In genomic region chr12:98280530-98280929, GRCm38 (mm10) we compare ENCODE assay signal across 9 mouse cellular contexts. TPM values are rescaled to one million over a fixed set of nuclear protein-coding genes. Genes with fewer than 3 reads are reported as not detected.
DNase-seq lines count a peak whose midpoint lies in the region; ATAC-seq and TF ChIP-seq lines count a peak whose summit lies in the region.
"Had no signal": no experiment of that assay in that cellular context is flagged by ENCODE, and none has a peak within 500 bp of the region (broad histone marks: within the 10 kb centered on the region; RNA-seq: fewer than 3 reads in every experiment).

No protein-coding gene starts in this region.

- no peaks in the 10 kb centered on the region for H3K9me3 ChIP-seq in forebrain, embryonic 14.5 days (replicated peaks; ENCODE audit: control insufficient read depth, low read length)
- H3K9me3 ChIP-seq: limb, embryonic 12.5 days had no signal

- peak; percentile 44 for DNase-seq in adrenal gland, adult 18-20 months (ENCODE audit: low spot score in 2 of 2)
- DNase-seq in adrenal gland, postnatal 4 days (ENCODE audit: low spot score in 2 of 2), result no peak
- DNase-seq in CD8-positive naive resting alpha-beta T cell, adult 2 months (ENCODE audit: low read depth in 2 of 2, low spot score in 2 of 2), result peak; percentile 46 to 64
- peak; percentile 71 for DNase-seq in cerebellum, adult 11 months
- peak; percentile 82 for DNase-seq in forebrain, embryonic 14.5 days (ENCODE audit: low spot score)
- DNase-seq in kidney, postnatal 14 days, result peak; percentile 57
- DNase-seq in lung, adult 2 months, result peak; percentile 44
- DNase-seq in right cerebral cortex, postnatal 10 days (ENCODE audit: low spot score in 2 of 2), result peak; percentile 75 to 85

- H3K4me3 ChIP-seq in forebrain, embryonic 14.5 days (ENCODE audit: low read depth, low read length), result no peak overlapping the region
- H3K4me3 ChIP-seq in lung, adult 2 months (replicated peaks; ENCODE audit: extremely low read depth, low read depth, low read length), result no peak overlapping the region
- H3K4me3 ChIP-seq: limb, embryonic 12.5 days had no signal

- WGBS in forebrain, embryonic 14.5 days, result 33% methylated on average over 5 of the region's 5 CpGs
- 25% methylated on average over 5 of the region's 5 CpGs for WGBS in lung, adult 2 months

- H3K4me2 ChIP-seq in forebrain, embryonic 14.5 days (ENCODE audit: low read length), result no peak overlapping the region
- H3K4me2 ChIP-seq: limb, embryonic 12.5 days had no signal

- no peak for TF ChIP-seq POLR2A in lung, adult 2 months (IDR thresholded peaks at IDR 0.05; ENCODE audit: borderline replicate concordance, extremely low read depth, low read depth, low read length)

- H3K27ac ChIP-seq in forebrain, embryonic 14.5 days (ENCODE audit: low read depth, low read length), result no peak overlapping the region
- H3K27ac ChIP-seq: limb, embryonic 12.5 days had no signal

- no peaks in the 10 kb centered on the region for H3K4me1 ChIP-seq in forebrain, embryonic 14.5 days (ENCODE audit: control insufficient read depth, insufficient read depth, low read length)
- H3K4me1 ChIP-seq in lung, adult 2 months (ENCODE audit: control insufficient read depth, insufficient read depth, low read length), result no peaks in the 10 kb centered on the region
- H3K4me1 ChIP-seq: limb, embryonic 12.5 days had no signal

- no peak overlapping the region for H3K9ac ChIP-seq in forebrain, embryonic 14.5 days (ENCODE audit: low read length)
- H3K9ac ChIP-seq: limb, embryonic 12.5 days had no signal

- no peaks in the 10 kb centered on the region for H3K36me3 ChIP-seq in forebrain, embryonic 14.5 days (ENCODE audit: control insufficient read depth, insufficient read depth, low read length)
- H3K36me3 ChIP-seq: limb, embryonic 12.5 days had no signal

- no peak for ATAC-seq in forebrain, embryonic 14.5 days

- peak; percentile 60 for TF ChIP-seq CTCF in lung, adult 2 months (IDR thresholded peaks at IDR 0.05; ENCODE audit: insufficient read depth, low read length)

- H3K27me3 ChIP-seq in forebrain, embryonic 14.5 days (replicated peaks; ENCODE audit: control insufficient read depth, insufficient read depth, low read length), result no peaks in the 10 kb centered on the region
- H3K27me3 ChIP-seq: limb, embryonic 12.5 days had no signal

RNA-seq across cellular contexts. Expression of gene Gpr65, which starts 12.1 kb away (rescaled TPM):
- 1 to 10 TPM; 1.9 to 2.4 TPM for total RNA-seq in adrenal gland, adult 18-20 months (2021)
- 1 to 10 TPM; 1.7 to 1.9 TPM for total RNA-seq in adrenal gland, postnatal 4 days (2021)
- 0.10 and 0.27 TPM in 2 replicates for polyA plus RNA-seq in forebrain, embryonic 14.5 days (2014; fragmentation: Nextera tagmentation; extraction: Ambion mirVana)
- polyA plus RNA-seq in lung, adult 2 months (2012; rRNA removed), result 1.1 and 1.6 TPM in 2 replicates

RNA-seq across cellular contexts. Expression of gene Galc, which starts 21.3 kb away (rescaled TPM):
- 10 to 100 TPM; 13.4 to 15.9 TPM for total RNA-seq in adrenal gland, adult 18-20 months (2021)
- 10 to 100 TPM; 15.3 to 18.2 TPM for total RNA-seq in adrenal gland, postnatal 4 days (2021)
- 9.7 and 10.8 TPM in 2 replicates for polyA plus RNA-seq in forebrain, embryonic 14.5 days (2014; fragmentation: Nextera tagmentation; extraction: Ambion mirVana)
- polyA plus RNA-seq in lung, adult 2 months (2012; rRNA removed), result 8.6 and 16.2 TPM in 2 replicates

Comparison
In these comparisons a context has a peak if more than half of its experiments do, and no peak if none do; other contexts are left out.
1. DNase-seq: peak in adrenal gland, adult 18-20 months (2 of 2), CD8-positive naive resting alpha-beta T cell, adult 2 months (2 of 2), cerebellum, adult 11 months (single experiment), forebrain, embryonic 14.5 days (single experiment), kidney, postnatal 14 days (single experiment), lung, adult 2 months (single experiment) and right cerebral cortex, postnatal 10 days (2 of 2); none in adrenal gland, postnatal 4 days (0 of 2).